Mouse (Mus musculus): ENCODE measurements around the gene Acp5. TPM values are rescaled to one million over a fixed set of nuclear protein-coding genes. Genes with fewer than 3 reads are reported as not detected.

Acp5 gene
- total RNA-seq, 2 experiments from 2014 or later: 9.8 to 10.8 TPM

DNA sequence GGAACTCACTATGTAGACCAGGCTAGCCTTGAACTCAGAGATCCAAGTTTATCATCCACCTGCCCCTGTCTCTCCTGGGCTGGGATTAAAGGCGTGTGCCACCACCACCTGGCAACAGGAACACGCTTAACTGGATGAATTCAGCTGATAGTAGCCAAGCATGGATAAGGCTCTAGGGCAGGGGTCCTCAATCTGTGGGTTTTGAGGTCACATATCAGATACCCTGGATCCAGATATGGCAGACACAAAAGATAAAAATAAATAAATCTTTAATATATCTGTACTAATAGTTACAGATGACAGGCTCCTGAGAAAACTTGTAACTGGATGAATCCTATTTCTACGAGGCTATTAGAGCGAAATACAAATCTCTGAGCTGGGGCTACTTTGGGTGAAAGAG lies 19.9 kb downstream of the Acp5 start:
- ATAC-seq (replicated peaks; ENCODE audit: low FRiP score, poor library complexity, severe bottlenecking): no peak

DNA sequence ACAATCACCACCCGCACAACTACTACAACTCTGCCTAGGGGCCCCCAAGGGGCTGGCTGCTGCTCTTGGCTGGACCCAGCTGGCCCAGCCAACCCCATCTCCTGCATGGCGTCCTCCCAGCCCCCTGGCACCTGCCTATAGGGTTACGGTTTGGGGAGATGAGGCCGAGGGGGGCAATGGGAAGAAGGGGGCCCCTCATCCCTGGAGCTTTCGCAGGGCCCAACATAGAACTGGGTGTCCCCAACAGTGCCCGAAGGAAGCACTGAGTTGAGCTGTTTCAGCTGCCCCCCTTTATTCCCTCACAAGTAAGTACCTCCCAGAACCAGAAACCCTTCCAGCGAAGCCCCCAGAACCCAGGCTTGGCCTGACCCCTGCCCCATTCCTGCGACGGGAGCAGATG lies 27.3 kb downstream of the Acp5 start:
- ATAC-seq (replicated peaks; ENCODE audit: low FRiP score, poor library complexity, severe bottlenecking): no peak

DNA sequence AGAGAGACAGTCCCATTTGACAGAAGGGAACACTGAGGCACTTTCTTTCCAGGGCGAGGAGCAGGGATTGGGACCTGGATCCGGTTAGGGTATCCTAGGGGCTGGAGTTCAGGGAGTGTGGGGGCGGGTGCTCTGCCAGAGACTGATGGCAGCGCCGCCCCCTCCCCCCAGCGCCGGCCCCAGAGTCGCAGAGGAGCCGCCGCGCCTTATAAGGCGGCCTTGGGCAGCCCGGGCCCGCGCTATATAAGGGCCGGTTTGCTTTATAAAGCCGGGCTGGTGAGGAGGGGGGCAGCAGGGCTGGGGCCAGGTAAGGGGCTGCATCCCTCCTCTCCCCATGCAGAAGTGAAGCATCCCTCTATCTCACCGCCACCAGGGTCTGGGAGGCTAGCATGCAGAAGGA lies 35.6 kb downstream of the Acp5 start:
- no peak for ATAC-seq (replicated peaks; ENCODE audit: low FRiP score, poor library complexity, severe bottlenecking)

DNA sequence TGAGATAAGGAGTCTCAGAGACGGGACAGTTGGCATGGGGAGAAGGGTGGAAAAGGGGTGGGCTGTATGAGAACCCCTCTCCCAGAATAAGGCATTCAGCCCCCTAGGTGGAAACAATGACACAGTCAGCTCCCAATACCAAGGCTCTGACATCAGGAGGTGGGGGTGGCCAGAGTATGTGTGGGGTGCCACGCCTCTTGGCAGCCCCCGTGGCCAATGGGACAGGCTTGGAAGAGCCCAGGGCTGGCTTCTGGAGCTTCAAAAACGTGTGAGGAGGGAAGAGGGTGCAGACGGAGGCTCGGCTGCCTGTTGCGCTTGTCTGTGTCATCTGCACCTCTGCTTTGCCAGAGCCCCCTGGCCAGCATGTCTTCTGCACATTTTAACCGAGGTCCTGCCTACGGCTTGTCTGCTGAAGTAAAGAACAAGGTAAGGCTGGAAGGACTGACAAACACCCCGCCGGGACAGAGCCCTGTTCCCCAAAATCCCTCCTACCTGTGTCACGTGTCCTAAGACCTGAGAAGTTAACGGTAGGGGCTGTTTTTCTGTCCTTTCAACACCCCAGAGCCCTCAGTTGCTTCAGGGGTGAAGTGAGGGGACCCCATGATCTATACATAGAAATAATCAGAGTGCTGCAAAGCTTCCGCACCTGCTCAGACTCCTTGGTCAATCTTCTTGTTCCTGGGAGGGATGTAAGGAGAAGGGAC lies 36.4 kb downstream of the Acp5 start, which contains the start of gene Cnn1:
Gene Cnn1, plus strand, starts transcription at position 224 of the 704 bp plus-strand sequence.
- no peak for ATAC-seq (replicated peaks; ENCODE audit: low FRiP score, poor library complexity, severe bottlenecking)

DNA sequence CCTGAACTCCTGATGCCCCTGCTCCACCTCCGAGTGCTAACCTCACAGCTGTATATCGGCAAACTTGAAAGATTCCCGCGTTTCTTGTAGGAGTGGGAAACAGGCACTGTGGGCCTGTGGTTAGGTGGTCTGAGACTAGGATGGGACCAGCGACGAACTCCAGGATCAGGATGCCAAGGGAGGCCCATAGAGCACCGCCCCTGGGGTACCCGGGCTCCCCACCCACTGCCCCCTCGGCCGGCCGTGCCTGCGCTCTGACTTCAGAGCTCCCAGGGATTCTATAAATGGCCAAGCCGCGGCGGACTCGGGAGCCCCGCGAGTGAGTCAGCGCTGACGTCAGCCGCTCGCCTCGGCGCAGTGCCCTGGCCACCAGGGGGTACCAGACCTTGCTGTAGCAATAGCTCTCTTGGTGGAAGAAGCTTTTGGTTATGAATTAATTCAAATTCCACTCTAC lies 39.6 kb downstream of the Acp5 start:
- ATAC-seq (replicated peaks; ENCODE audit: low FRiP score, poor library complexity, severe bottlenecking): peak; percentile 96

DNA sequence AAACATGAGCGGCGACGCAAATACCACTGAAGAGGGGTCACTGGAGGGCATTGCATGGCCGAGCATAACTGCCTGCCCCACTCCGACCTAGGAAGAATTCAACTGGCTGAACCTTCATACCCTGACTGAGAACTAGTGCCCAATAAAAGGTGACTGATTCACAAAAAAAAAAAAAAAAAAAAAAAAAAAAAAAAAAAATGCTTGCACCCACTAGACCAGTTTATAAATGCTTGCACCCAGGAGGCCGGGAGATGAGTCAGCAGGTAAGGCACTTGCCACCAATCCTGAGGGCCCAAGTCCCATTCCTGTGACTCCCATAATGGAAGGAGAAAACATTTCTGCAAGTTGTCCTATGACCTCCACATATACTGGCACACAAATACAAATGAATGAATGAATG lies 42.8 kb downstream of the Acp5 start:
- ATAC-seq (replicated peaks; ENCODE audit: low FRiP score, poor library complexity, severe bottlenecking): no peak

DNA sequence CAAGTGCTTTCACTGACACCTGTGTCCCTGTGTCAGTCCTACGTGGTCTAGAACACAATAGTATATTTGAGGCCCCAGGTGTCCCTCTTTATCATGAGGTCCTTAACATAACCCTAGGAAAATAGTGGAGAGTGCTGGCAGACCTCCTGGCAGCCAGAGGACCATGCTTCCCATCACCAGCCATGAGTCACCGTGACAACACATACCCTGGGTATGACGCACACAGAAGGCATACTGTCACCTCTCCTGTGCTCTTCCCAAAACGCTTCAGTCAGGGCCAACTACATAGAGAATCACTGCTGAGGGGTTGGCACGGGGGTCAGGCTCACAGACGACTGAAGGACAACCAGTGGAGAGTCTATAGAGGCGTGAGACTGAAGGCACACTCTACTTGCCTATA lies 45.5 kb downstream of the Acp5 start:
- ATAC-seq (replicated peaks; ENCODE audit: low FRiP score, poor library complexity, severe bottlenecking): no peak

DNA sequence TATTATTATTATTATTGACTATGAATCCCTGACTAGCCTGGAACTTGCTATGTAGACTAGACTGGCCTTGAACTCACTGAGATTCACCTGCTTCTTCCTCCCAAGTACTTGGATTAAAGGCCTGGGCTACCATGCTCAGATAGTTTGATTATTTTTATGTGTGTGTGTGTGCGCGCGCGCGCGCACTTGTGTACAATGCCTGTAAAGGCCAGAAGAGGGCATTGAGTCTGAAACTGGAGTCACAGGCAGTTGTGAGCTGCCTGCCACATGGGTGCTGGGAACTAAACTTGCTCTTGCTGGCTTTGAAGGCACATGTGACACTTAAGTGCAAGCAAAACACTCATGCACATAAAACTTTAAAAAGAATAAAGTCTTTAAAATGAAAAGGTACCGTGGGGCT lies 46.2 kb downstream of the Acp5 start:
- no peak for ATAC-seq (replicated peaks; ENCODE audit: low FRiP score, poor library complexity, severe bottlenecking)

DNA sequence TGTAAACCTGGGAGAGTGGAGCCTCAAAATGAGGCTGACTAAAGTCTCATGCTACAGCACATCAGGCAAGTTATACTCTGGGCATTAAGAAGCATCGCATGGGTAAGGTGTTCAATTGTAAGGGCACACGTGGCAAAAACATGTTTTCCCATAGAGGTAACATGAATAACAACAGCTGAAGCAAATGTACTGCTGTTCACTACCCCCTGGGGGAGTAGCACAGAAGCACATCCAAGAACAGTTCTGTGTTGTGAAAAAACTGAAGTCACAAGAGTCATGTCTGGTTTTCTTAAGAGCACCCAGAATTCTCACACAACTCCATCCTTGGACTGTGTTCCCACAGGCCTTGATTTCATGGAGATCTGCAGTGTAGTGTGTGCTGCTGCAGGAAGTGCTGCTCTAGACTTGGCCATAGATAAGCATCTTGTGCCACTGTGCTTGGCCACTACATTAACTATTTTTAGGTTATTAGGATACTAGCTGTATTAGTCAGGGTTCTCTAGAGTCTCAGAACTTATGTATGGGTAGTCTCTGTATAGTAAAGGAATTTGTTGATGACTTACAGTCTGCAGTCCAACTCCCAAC lies 48.4 kb downstream of the Acp5 start:
- ATAC-seq (replicated peaks; ENCODE audit: low FRiP score, poor library complexity, severe bottlenecking): no peak

DNA sequence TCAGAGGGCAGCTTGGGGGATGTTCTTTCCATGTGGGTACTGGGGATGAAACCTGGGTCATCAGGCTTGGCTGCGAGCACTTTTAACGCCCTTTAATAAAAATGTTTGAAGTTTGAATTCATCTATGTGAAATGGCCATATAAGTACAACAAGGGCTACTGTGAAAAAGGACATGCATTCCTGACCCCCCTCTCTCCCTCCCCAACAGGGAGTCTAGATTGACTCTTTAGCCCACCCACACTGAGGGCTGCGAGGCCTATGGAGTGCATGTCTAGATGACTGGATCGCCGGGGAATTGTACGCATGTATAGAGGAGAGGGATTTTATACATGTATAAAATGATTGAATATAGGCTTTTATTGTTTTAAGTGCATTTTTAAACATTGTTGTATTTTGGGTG lies 49.5 kb downstream of the Acp5 start:
- no peak for ATAC-seq (replicated peaks; ENCODE audit: low FRiP score, poor library complexity, severe bottlenecking)

DNA sequence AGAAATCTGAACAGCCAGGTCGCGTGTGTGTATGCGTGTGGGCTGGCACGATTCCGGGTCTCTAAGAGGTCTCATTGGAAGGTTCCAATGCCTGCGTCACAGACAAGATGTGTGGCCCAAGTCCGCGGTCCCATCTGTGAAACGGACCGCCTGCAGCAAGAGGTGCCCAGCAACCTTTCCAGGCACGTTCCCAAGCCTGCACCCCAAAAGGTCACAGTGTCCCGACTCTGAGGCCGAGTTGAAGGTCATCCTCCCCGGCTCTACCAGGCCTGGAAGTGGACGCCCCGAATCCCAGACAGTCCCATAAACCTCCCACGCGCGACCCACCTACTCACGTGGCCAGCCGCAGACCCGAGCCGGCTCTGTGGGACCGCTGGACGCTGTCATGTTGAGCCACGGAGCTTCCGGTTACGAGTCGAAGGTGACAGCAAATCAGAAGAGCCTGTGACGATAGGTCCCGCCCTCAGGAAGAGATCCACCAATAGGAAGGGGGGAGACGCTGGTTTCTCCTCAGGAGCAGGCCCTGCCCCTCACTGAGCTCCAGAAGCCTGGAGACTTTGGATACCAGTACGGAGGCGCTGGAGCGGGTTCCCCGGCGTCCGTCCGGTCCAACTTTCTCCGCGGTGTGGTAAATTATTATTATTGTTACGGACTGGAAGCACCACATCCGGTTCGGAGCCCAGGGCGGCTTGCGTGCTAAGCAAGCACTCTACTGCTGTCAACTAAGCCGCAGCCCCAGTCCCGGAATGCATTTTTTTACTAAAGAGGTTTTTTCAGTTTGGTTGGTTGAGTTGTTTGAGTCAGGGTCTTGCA lies 50.3 kb downstream of the Acp5 start, which contains the start of gene Ecsit:
Gene Ecsit, minus strand, starts transcription at position 417 of the 813 bp plus-strand sequence.
- ATAC-seq (replicated peaks; ENCODE audit: low FRiP score, poor library complexity, severe bottlenecking): peak; percentile 100

DNA sequence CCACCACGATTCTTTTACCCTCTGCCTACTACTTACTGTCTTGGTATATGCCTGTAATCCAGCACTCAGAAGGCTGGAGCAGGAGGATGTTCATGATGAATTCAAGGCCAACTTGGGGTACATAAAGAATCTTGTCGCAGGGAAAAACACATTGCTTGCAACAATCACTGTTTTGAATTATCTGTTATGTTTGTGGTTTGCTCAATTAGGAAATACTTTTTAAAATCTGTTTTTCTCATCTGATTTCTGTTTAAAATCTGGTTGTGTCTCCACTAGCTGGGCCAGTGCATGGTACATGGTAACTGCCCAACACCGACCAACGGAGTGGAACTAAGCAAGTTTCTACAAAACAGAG lies 50.9 kb downstream of the Acp5 start:
- no peak for ATAC-seq (replicated peaks; ENCODE audit: low FRiP score, poor library complexity, severe bottlenecking)

Other genes starting within 250 kb of the Acp5 start
- gene Rab3d, start 217.5 kb downstream of the Acp5 start, total RNA-seq (2015; ENCODE audit: low replicate concordance): 17.1 and 21.5 TPM in 2 replicates
- gene Rab3d, start 217.5 kb downstream of the Acp5 start, total RNA-seq (2017; ENCODE audit: low replicate concordance): 11.2 and 13.4 TPM in 2 replicates
- gene Ccdc159, start 208.2 kb downstream of the Acp5 start, total RNA-seq (2015; ENCODE audit: low replicate concordance): not detected in 2 replicates
- not detected in 2 replicates for gene Ccdc159, start 208.2 kb downstream of the Acp5 start, total RNA-seq (2017; ENCODE audit: low replicate concordance)
- gene Tmem205, start 208.2 kb downstream of the Acp5 start, total RNA-seq (2015; ENCODE audit: low replicate concordance): 9.8 and 15.7 TPM in 2 replicates
- 1.5 TPM in 2 replicates for gene Tmem205, start 208.2 kb downstream of the Acp5 start, total RNA-seq (2017; ENCODE audit: low replicate concordance)
- gene Plppr2, start 198.7 kb downstream of the Acp5 start, total RNA-seq (2015; ENCODE audit: low replicate concordance): 0.42 TPM in 1 of 2 replicates, not detected in the other
- gene Plppr2, start 198.7 kb downstream of the Acp5 start, total RNA-seq (2017; ENCODE audit: low replicate concordance): not detected in 2 replicates
- 0.58 and 1.5 TPM in 2 replicates for gene Swsap1, start 180.0 kb downstream of the Acp5 start, total RNA-seq (2015; ENCODE audit: low replicate concordance)
- gene Swsap1, start 180.0 kb downstream of the Acp5 start, total RNA-seq (2017; ENCODE audit: low replicate concordance): 3.8 and 6.6 TPM in 2 replicates
- gene Epor, start 172.2 kb downstream of the Acp5 start, total RNA-seq (2015; ENCODE audit: low replicate concordance): 68.1 and 70.3 TPM in 2 replicates
- 70.3 and 91.0 TPM in 2 replicates for gene Epor, start 172.2 kb downstream of the Acp5 start, total RNA-seq (2017; ENCODE audit: low replicate concordance)
- not detected in 2 replicates for gene Rgl3, start 146.3 kb downstream of the Acp5 start, total RNA-seq (2015; ENCODE audit: low replicate concordance)
- gene Rgl3, start 146.3 kb downstream of the Acp5 start, total RNA-seq (2017; ENCODE audit: low replicate concordance): not detected in 2 replicates
- 4.2 TPM in 1 of 2 replicates, not detected in the other for gene Ccdc151, start 133.1 kb downstream of the Acp5 start, total RNA-seq (2015; ENCODE audit: low replicate concordance)
- 0.84 and 0.85 TPM in 2 replicates for gene Ccdc151, start 133.1 kb downstream of the Acp5 start, total RNA-seq (2017; ENCODE audit: low replicate concordance)
- 13.1 and 13.4 TPM in 2 replicates for gene Prkcsh, start 132.9 kb downstream of the Acp5 start, total RNA-seq (2015; ENCODE audit: low replicate concordance)
- 20.2 and 25.0 TPM in 2 replicates for gene Prkcsh, start 132.9 kb downstream of the Acp5 start, total RNA-seq (2017; ENCODE audit: low replicate concordance)
- gene Elavl3, start 83.7 kb downstream of the Acp5 start, total RNA-seq (2015; ENCODE audit: low replicate concordance): not detected in 2 replicates
- not detected in 2 replicates for gene Elavl3, start 83.7 kb downstream of the Acp5 start, total RNA-seq (2017; ENCODE audit: low replicate concordance)
- not detected in 2 replicates for gene Gm49318, start 64.5 kb downstream of the Acp5 start, total RNA-seq (2015; ENCODE audit: low replicate concordance)
- gene Gm49318, start 64.5 kb downstream of the Acp5 start, total RNA-seq (2017; ENCODE audit: low replicate concordance): not detected in 2 replicates
- 1.0 and 4.0 TPM in 2 replicates for gene Zfp653, start 64.3 kb downstream of the Acp5 start, total RNA-seq (2015; ENCODE audit: low replicate concordance)
- 1.6 and 2.8 TPM in 2 replicates for gene Zfp653, start 64.3 kb downstream of the Acp5 start, total RNA-seq (2017; ENCODE audit: low replicate concordance)
- gene Ecsit, start 50.3 kb downstream of the Acp5 start, total RNA-seq (2015; ENCODE audit: low replicate concordance): 1.9 and 3.3 TPM in 2 replicates
- 3.5 and 4.2 TPM in 2 replicates for gene Ecsit, start 50.3 kb downstream of the Acp5 start, total RNA-seq (2017; ENCODE audit: low replicate concordance)
- not detected in 2 replicates for gene Cnn1, start 36.5 kb downstream of the Acp5 start, total RNA-seq (2015; ENCODE audit: low replicate concordance)
- not detected in 2 replicates for gene Cnn1, start 36.5 kb downstream of the Acp5 start, total RNA-seq (2017; ENCODE audit: low replicate concordance)
- 28.4 and 30.7 TPM in 2 replicates for gene Elof1, start 18.5 kb downstream of the Acp5 start, total RNA-seq (2015; ENCODE audit: low replicate concordance)
- 14.1 and 15.8 TPM in 2 replicates for gene Elof1, start 18.5 kb downstream of the Acp5 start, total RNA-seq (2017; ENCODE audit: low replicate concordance)
- 5.6 and 8.8 TPM in 2 replicates for gene Pigyl, start 21.1 kb upstream of the Acp5 start, total RNA-seq (2015; ENCODE audit: low replicate concordance)
- 8.2 and 9.3 TPM in 2 replicates for gene Pigyl, start 21.1 kb upstream of the Acp5 start, total RNA-seq (2017; ENCODE audit: low replicate concordance)
- gene Zfp872, start 52.4 kb upstream of the Acp5 start, total RNA-seq (2015; ENCODE audit: low replicate concordance): not detected in 2 replicates
- not detected in 2 replicates for gene Zfp872, start 52.4 kb upstream of the Acp5 start, total RNA-seq (2017; ENCODE audit: low replicate concordance)
- gene Zfp809, start 90.0 kb upstream of the Acp5 start, total RNA-seq (2015; ENCODE audit: low replicate concordance): 6.5 and 25.4 TPM in 2 replicates
- 11.0 and 14.8 TPM in 2 replicates for gene Zfp809, start 90.0 kb upstream of the Acp5 start, total RNA-seq (2017; ENCODE audit: low replicate concordance)
- gene Zfp599, start 124.2 kb upstream of the Acp5 start, total RNA-seq (2015; ENCODE audit: low replicate concordance): 0.96 and 4.0 TPM in 2 replicates
- gene Zfp599, start 124.2 kb upstream of the Acp5 start, total RNA-seq (2017; ENCODE audit: low replicate concordance): 0.17 TPM in 1 of 2 replicates, not detected in the other
- 0.63 and 4.0 TPM in 2 replicates for gene Zfp810, start 171.9 kb upstream of the Acp5 start, total RNA-seq (2015; ENCODE audit: low replicate concordance)
- gene Zfp810, start 171.9 kb upstream of the Acp5 start, total RNA-seq (2017; ENCODE audit: low replicate concordance): 0.43 and 3.2 TPM in 2 replicates

All from erythroblast, adult 5-6 weeks (primary cell).